Mouse (Mus musculus): ENCODE results near the gene Arhgap40. TPM values are rescaled to one million over a fixed set of nuclear protein-coding genes. Genes with fewer than 3 reads are reported as not detected.

Arhgap40 gene
- total RNA-seq, 4 experiments from 2014 or later = not detected

DNA sequence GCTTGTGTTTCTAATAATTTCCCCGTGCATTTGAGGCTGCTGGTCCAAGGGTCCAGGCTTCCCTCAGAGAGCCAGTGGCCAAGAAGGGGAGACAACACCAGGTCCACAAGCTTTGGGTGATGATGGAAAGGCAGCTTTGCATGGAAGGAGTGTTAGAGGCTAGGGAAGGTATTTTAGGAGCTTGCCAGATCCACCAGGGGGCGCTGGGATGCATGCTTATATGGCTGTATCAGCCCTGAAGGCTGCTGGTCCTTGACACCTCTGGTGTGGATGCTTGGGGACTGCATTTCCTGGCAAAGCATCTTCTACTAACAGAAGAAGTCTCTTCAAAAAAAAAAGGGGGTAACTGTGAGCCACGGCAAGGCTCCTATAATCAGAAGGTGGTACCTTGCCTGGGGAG is 37.5 kb downstream of the Arhgap40 start:
- DNase-seq = peak; percentile 48

DNA sequence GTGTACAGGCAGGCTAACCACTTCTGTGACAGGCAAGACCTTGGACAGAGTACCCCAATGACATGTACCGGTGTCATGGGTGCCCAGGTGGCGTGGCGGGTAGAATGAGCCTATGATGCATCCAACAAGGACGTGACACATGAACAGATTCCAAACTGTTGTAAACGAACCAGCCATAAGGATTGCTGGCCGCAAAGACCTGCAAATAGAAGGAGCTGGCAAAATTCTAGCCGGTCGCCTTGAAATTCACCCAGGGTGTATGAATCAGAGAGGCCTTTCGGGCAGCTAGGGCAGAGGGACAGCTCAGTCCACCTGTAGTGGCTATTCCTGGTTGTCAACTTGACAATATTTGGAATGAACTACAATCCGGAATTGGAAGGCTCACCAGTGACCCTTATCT is 41.8 kb downstream of the Arhgap40 start:
- no peak for DNase-seq

DNA sequence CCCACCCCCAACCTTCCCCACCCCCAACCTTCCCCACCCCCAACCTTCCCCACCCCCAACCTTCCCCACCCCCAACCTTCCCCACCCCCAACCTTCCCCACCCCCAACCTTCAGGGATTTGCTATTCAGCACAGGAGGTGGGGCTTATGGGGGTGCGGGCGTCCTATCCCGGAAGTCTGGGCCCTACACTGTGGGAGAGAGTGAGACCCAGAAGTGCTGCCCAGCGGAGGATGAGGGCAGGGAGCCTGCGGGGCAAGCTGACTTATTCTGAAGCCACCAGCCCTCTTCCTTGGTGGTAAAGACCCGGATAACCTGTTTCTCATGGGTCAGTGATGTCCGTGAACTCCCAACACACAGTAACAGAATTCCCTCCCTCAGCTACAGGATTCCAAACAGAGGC is 42.7 kb downstream of the Arhgap40 start:
- DNase-seq = peak; percentile 42

DNA sequence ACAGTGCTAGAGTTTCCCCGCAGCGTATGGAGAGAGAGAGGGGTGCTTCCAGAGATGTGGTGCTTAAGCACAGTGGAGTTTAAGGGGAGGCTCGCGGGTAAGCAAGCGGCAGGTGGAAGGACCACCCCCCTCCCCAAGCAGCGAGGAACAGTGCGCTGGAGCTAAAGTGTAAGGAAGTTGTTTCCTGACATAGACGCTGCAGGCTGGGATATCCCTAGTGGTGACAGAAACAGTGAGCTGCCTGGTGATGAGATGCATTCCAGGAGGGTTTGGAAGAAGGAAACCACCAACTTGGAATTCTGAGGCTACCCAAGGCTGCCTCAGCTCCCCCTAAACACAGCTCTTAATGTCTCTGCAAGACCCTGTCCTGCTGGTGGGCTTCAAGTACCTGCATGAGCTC is 43.2 kb downstream of the Arhgap40 start:
- no peak for DNase-seq

DNA sequence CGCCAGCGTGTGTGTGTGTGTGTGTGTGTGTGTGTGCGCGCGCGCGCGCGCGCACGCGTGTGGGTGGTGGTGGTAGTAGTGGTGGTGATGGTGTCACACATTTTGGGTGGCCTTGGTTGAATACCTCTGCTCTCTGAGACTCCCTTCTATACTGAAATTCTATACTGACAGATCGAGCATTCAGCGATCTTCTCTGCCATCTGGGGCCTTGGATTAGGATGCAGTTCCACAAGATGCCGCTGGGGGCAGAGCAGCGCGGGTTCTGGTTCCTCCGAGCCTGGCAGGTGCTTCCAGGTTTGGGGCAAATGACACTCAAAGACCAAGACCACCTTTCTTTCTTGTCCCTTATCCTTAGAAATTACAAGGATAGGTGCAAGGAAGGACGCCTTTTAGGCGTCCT is 43.6 kb downstream of the Arhgap40 start:
- DNase-seq = peak; percentile 21

DNA sequence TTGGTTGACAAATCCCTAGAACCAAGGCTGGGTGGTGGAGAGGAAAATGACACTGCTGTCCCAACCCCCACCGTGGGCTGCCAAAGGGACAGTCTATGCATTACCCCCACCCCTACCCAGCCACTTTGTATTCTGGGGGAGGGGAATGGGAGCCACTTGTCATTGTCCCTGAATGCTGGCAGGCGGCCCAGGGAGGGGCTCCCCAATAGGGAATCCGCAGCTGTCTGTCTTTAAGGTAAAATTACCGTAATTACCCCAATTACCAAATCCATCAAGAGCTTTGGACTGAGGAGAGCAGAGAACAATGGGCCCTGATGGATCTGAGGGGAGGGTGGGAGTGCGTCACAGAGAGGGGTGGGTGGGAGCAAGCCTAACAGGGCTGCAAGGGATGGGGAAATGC is 44.2 kb downstream of the Arhgap40 start:
- DNase-seq = no peak

DNA sequence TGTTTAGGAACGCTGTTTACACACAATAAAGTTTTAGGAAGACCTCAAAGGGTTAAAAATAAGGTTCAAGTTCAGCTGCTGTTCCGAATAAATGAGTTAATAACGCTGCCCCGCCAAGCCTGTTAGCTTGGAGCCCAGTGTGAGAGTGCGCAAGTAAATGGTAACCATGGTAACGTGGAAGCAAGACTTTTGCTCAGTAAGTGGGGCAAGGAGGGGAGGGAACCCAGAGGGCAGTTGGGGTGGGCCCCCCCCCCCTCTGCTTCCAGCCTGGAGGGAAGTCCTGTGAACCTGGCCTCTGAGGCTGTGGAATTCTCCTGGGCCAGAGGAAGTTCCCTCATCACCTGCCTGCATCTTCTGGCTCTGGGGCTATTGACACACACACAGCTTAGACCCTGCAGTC is 47.3 kb downstream of the Arhgap40 start:
- DNase-seq = no peak

DNA sequence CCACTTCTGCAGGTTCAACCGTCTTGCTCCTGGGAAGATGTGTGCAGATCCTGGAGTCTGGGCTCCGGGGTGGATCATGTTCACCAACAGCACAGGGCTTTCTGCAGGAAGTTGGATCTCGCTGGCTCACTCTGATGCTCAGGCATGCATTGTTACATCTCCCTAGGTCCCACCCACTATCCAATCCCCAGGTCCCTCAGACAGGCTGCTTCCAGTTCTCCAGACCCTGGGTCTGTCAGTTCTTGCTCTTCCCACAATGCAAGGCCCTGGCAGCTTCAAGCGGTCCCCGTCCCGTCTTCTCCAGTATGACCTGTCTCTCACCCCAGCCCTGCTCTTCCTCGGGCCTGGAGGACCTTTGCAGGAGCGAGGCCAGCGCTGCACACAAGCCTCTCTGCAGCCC is 48.2 kb downstream of the Arhgap40 start:
- no peak for DNase-seq

DNA sequence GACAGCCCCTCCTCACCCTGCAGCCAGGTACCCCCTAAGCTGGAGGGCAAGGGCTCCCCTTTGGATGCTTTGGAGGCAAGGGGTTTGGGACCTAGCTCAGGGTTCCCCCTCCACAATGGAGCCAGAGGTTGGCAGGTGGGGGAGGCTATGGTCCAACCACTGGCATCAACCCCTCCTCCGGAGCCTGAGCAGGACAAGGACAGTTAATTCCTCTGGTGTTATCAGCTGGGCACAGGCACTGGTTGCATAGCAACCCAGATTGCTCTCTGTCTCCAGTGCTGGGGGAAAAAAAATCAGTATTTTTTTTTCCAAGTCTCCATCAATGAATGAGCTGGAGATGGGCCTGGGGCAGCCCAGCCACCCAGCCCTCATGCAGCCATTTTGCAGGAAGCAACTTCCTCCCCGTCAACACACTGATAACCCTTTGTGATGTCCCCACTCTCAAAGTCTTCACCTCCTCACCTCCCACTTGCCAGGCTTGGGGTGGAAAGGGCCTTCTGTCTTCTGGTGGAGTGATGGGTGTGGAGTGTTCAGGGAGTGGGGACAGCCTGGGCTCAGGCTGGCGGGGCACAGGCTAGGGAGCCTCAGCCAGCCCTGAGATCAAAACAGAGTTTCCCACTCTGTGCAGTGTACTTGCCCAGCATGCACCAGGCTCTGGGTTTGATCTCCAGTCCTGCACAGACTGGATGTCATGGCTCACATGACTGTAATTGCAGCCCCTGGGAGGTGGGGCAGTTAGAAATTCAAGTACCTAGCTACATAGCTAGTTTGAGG is 49.0 kb downstream of the Arhgap40 start:
- no peak for DNase-seq

DNA sequence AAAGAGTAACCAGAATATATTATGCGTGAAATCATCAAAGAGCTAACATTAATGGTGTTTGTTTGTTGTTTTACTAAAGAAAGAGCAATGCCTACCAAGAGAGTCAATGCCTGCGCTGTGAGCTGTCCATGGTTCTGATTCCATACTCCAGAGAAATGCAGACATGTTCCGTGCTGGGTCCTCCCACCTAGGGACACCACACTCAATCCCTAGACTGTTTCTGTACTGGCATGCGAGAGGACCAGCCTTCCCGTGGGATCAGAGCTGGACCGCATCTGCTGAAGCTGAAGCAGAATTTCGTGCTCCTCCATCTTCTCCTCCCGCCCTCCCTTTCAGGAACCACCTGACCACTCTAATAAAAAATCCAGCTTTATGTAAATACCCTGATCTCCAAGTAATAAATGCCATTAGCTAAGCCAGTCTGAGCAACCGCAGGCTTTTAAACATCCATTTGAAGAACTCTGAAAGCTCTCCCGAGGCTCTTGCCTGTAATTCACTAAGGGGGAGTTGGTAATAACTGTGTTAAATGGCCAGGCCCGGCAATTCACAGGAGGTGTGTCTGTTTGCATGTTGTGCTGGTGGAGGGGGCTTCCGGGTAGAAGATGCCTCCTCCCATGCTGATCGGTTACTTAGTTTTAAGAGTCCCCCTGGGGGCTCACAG is 58.0 kb downstream of the Arhgap40 start:
- peak; percentile 40 for DNase-seq

DNA sequence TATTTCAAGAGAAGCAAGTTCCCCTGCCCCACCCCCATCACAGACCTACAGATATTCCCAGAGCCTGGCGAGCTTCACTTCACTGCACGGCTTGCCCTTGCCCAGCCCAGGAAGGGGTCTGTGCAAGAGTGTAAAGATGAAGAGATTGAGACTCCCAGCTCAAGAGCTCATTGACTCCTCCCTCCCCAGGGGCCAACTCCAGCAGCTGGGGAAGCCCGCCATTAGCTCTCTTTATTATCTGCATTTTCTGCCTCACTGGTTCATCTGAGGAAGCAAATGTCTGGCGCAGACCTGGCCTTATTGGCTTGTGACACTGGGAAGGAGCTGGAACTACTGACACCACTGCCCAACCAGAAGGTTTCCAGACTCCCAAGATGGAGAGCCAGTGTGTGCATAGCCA is 67.4 kb downstream of the Arhgap40 start:
- no peak for DNase-seq

DNA sequence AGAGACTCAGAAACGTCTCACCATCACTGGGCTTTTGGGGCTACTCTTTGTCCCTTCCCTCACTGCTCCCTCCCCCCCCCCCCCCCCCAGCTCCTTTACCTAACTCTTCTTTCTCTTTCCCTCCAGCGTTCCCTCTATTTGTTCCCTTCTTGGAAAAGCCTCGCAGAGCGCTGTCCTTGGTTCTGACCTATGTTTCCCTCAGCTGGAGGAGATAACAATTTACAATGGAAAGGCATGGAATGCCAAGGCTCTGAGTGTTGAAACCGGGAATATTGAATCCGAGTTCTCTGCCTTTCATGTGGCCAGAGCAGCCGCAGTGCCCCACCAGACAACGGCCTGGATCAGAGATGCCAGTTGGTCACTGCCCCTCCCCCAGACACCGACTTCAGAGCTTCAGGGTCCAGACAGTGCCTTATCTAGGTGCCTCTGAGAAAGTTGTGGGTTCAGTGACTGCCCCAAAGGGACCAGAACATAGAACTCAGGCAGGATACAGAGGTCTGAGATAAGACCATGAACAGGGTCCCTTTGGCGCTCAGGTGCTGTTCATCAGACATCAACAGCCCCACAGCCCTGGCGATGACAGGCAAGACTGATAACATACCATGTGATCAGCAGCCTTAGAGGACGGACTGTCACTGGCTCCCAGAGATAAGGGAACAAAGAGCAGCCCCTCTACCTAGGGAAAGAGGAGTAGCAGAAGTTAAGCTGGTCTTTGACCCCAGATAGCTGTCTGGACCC is 72.2 kb downstream of the Arhgap40 start:
- DNase-seq = peak; percentile 18

DNA sequence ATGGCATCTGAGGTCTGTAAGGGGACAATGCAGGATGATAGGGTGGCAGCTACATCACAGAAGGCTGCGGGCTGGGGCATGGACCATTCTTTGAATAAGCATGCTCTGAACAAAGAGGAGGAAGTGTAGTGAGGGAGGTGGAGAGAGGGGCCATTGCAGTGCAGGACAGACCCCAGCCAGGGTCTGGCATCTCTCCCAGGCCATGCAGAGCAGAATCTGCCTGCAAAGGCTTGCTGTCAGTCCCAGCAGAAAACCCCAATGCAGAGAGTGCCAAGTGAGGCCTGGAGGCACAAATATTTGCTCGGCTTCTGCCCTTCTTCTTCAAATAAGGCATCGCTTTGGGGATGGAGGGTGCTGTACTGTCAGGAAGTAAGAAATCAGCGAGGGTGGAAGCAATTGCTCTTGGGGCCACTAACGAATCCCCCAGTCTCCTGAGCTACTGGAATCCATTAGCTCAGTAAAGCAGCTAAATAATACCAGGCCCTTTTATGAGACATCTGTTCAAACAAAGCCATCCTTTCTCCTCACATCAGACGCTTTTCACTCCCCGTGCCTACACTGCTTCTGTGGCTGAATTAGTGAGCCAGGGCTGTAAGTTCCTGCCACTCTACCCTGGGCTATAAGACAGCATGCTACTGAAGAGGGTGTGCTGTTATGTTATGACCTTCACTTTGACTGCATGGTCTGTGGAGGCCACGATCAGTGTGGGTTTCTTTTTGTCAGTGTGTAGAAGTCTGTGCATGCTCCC is 76.1 kb downstream of the Arhgap40 start:
- DNase-seq = no peak

DNA sequence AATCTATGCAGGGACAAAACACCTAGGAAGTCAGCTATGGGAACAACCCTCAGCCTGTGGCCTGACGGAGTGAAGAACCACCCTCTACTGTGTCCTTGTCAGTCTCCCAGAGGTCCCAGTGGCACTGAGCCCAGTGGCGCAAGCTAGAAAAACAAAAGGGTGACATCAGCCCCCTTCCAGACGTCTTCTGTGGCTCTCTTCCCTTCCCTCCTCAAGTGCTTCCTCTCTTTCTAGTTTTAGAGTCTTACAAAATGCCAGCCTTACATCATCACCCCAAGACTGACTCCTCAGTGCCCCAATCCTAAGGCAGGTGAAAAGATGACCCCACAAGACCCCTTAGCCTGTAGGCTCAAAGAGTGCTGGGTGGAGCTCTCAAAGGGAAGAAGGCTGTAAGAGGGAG is 77.9 kb downstream of the Arhgap40 start:
- DNase-seq = no peak

DNA sequence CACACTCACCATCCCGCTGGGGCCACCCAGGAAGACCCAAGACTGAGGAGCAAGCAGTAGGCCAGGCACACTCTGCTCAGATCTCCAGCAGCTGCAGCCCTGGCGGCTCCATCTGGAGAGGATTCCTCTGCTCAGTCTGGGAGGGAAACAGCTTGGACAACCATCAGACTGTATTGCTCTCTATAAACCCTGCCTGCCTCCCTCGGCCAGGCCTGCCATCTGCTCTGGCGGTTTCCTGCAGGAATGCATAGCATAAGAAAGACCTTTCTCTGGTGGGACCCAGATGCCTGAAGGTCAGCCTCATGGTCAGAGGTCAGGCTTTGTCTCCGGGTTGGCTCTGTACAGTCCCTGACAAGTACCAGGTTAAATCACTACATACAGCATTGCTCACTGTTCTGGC is 78.7 kb downstream of the Arhgap40 start:
- DNase-seq = no peak

DNA sequence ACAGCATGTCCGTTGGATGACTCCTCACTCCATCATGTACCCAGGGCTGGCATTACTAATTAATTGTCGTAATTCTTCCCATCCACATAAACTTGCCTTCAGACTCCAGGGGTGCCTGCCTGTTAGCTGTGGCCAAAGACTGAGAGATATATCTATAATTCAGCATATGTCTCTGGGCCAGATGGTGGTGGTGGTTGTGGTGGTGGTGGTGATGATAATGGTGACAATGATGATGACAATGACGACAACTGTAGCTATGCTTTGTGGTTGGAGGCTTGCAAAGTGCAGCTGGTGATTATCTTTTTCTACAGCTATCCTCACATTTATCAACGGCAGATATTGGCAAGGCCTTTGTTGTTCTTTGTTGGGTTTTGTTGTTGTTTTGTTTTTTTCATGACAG is 80.8 kb downstream of the Arhgap40 start:
- no peak for DNase-seq

DNA sequence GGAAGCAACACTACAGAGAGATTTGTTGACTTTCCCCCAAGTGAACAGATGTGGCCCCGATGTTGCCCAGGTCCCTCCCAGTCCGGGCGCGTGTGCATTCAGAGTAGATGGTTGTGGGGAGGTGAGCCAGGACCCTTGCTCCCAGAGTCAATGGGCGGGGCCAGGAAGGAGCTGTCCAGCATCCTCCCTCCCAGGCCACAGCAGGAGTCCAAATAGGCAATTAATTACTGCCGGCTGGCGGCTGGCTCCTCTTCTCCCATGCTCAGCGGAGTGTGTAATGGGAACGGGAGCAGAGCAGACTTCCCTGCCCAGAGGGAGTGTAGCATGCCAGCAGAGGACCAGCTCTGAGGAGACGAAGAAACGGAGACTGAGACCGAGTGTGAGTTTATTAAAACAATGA is 82.5 kb downstream of the Arhgap40 start:
- DNase-seq = no peak

DNA sequence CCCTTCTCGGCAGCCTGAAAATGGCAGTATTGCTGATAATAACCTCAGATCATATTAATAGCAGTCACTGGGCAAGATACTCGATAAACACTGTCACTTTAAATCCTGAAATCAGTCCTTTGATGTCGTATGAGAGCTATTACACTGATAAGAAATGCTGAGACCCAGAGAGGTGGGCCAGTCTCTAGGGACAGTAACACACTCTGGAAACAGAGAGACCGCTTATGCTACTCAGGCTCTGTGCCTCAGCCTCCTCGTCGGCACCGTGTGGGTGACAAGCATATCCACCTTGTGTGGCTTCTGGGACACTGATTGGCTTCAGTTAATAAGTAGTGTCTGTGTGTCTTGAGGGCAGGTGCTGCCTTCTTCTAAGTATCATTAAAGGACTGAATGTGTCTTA is 83.0 kb downstream of the Arhgap40 start:
- DNase-seq = no peak

DNA sequence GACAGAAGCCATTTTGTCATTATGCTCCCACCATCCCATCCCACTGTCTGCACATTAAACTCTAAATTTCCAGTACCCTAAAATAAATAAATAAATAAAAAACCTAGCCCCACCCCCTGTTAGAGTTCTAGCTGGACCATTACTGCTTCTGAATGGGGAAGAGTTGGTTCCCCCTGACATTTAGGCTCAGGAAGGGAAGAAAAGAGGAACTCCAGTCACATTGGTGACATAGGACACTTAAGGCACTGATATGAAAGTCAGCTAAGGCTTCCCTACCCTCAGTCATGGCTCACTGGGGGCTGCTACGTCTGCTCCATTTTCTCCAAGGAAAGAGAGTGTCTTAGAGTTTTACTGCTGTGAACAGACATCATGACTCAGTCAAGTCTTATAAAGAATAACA is 84.2 kb downstream of the Arhgap40 start:
- DNase-seq = no peak
